Mouse (Mus musculus) erythroid progenitor cell, adult 5-6 weeks (primary cell): ENCODE results near the gene Sbp. TPM values are rescaled to one million over a fixed set of nuclear protein-coding genes. Genes with fewer than 3 reads are reported as not detected.

ENCODE experiments used
- ATAC-seq: replicated peaks from 2 replicates; pipeline ENCODE4 v1.8.0; 2016; ENCODE audit warnings: moderate number of reproducible peaks, mild to moderate bottlenecking, moderate TSS enrichment, inconsistent platforms; ENCODE audit not compliant: poor library complexity, low FRiP score, severe bottlenecking
- total RNA-seq, 2 experiments: library from RNA; stranded (forward) in 1 of 2; stranded (reverse) in 1 of 2; fragments of 150-400 nt in 1 of 2; fragments of 186-747, 209-891 nt in 1 of 2; gene quantifications; 2 replicates each; pipeline versions ENCODE4 v1.2.3 to v1.2.4; 2015 to 2017; ENCODE audit warnings: low replicate concordance in 2 of 2

Gene Sbp
- total RNA-seq, 2 experiments from 2014 or later = not detected

DNA sequence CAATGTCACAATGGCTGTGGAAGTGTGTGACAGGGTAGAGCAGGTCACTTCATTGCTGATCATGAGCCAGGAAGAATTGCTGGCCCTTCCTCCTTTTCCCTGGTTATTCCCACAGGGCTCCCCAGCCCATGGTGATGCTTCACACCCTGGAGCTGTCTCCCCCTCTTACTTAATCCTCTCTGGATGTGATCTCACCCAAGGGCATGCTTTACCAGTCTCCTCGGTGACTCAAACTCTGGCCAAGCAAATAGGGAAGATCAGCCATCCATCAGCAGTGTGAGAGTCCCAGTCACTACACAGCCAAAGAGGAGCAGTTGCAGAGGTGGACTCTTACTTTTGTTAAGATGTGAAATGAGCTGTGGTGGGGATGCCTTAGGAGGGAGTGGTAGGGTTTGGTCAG, 43.5 kb downstream of the Sbp start:
- no peak for ATAC-seq

GRCm38 (mm10) chr17:23989802-23990201, 48.3 kb downstream of the Sbp start:
- ATAC-seq = no peak

GRCm38 (mm10) chr17:23992789-23993553, 51.5 kb downstream of the Sbp start:
- no peak for ATAC-seq

DNA sequence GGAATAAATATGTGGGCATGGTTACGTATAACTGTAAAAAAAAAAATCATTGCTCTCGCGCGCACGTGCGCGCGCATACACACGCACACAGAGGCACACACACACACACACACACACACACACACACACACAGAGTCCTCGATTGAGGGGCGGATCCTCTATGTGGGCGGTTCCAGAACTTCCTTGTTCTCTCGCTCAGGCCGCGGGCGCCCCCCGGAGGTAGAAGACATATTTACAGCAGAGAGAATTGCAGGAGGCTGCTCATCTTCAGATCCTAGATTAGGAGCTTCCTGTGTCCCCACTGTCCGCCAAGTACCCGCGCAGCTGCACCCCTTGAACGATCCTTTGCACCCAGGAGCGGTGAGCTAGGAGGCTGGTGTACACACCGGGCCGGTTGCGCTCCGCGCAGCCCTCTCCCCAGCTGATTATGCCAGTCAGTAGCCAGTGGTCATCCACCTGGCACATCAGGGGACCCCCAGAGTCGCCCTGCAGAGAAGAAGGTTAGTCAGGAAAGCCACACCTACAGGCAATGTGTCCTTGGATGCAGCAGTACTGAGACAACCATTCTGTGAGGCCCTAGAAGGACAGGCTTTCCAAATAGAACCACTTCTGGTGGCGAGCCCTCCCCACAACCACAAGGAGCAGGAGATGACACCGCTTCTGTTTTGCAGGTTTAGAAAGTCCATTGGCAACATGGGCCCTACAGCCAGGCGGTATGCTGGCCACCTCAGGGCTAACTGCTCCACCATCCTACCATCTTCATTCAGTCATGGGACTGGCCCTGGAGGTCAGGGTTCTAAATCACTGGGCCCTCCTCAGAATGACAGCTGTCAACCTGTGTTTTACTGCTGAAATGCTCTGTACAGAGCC, 52.3 kb downstream of the Sbp start:
- ATAC-seq = peak; percentile 48

GRCm38 (mm10) chr17:23994667-23995066, 53.2 kb downstream of the Sbp start:
- no peak for ATAC-seq

Other genes with a start within 250 kb of the Sbp start
- not detected in 2 replicates for gene 1520401A03Rik, start 218.9 kb upstream of the Sbp start, total RNA-seq (2015; ENCODE audit: low replicate concordance)
- not detected in 2 replicates for gene 1520401A03Rik, start 218.9 kb upstream of the Sbp start, total RNA-seq (2017; ENCODE audit: low replicate concordance)
- 50.3 and 81.4 TPM in 2 replicates for gene Pkmyt1, start 215.3 kb upstream of the Sbp start, total RNA-seq (2015; ENCODE audit: low replicate concordance)
- 30.7 and 39.9 TPM in 2 replicates for gene Pkmyt1, start 215.3 kb upstream of the Sbp start, total RNA-seq (2017; ENCODE audit: low replicate concordance)
- gene Paqr4, start 200.8 kb upstream of the Sbp start, total RNA-seq (2015; ENCODE audit: low replicate concordance) = 1.4 and 10.1 TPM in 2 replicates
- 7.5 and 11.2 TPM in 2 replicates for gene Paqr4, start 200.8 kb upstream of the Sbp start, total RNA-seq (2017; ENCODE audit: low replicate concordance)
- gene Kremen2, start 195.8 kb upstream of the Sbp start, total RNA-seq (2015; ENCODE audit: low replicate concordance) = not detected in 2 replicates
- gene Kremen2, start 195.8 kb upstream of the Sbp start, total RNA-seq (2017; ENCODE audit: low replicate concordance) = not detected in 2 replicates
- 2.1 and 2.9 TPM in 2 replicates for gene Flywch1, start 170.1 kb upstream of the Sbp start, total RNA-seq (2015; ENCODE audit: low replicate concordance)
- gene Flywch1, start 170.1 kb upstream of the Sbp start, total RNA-seq (2017; ENCODE audit: low replicate concordance) = 3.4 and 14.2 TPM in 2 replicates
- not detected in 2 replicates for gene Flywch2, start 155.6 kb upstream of the Sbp start, total RNA-seq (2015; ENCODE audit: low replicate concordance)
- gene Flywch2, start 155.6 kb upstream of the Sbp start, total RNA-seq (2017; ENCODE audit: low replicate concordance) = not detected in 2 replicates
- gene Srrm2, start 151.1 kb upstream of the Sbp start, total RNA-seq (2015; ENCODE audit: low replicate concordance) = 468 and 572 TPM in 2 replicates
- 294 and 325 TPM in 2 replicates for gene Srrm2, start 151.1 kb upstream of the Sbp start, total RNA-seq (2017; ENCODE audit: low replicate concordance)
- gene Elob, start 112.5 kb upstream of the Sbp start, total RNA-seq (2015; ENCODE audit: low replicate concordance) = 137 and 167 TPM in 2 replicates
- gene Elob, start 112.5 kb upstream of the Sbp start, total RNA-seq (2017; ENCODE audit: low replicate concordance) = 51.7 and 117 TPM in 2 replicates
- not detected in 2 replicates for gene Prss33, start 105.6 kb upstream of the Sbp start, total RNA-seq (2015; ENCODE audit: low replicate concordance)
- not detected in 2 replicates for gene Prss33, start 105.6 kb upstream of the Sbp start, total RNA-seq (2017; ENCODE audit: low replicate concordance)
- gene Prss32, start 97.8 kb upstream of the Sbp start, total RNA-seq (2015; ENCODE audit: low replicate concordance) = not detected in 2 replicates
- not detected in 2 replicates for gene Prss32, start 97.8 kb upstream of the Sbp start, total RNA-seq (2017; ENCODE audit: low replicate concordance)
- not detected in 2 replicates for gene Prss41, start 97.5 kb upstream of the Sbp start, total RNA-seq (2015; ENCODE audit: low replicate concordance)
- gene Prss41, start 97.5 kb upstream of the Sbp start, total RNA-seq (2017; ENCODE audit: low replicate concordance) = not detected in 2 replicates
- gene Prss21, start 73.6 kb upstream of the Sbp start, total RNA-seq (2015; ENCODE audit: low replicate concordance) = not detected in 2 replicates
- gene Prss21, start 73.6 kb upstream of the Sbp start, total RNA-seq (2017; ENCODE audit: low replicate concordance) = not detected in 2 replicates
- gene Dcpp1, start 60.8 kb upstream of the Sbp start, total RNA-seq (2015; ENCODE audit: low replicate concordance) = not detected in 2 replicates
- gene Dcpp1, start 60.8 kb upstream of the Sbp start, total RNA-seq (2017; ENCODE audit: low replicate concordance) = not detected in 2 replicates
- gene Dcpp2, start 60.8 kb upstream of the Sbp start, total RNA-seq (2015; ENCODE audit: low replicate concordance) = not detected in 2 replicates
- gene Dcpp2, start 60.8 kb upstream of the Sbp start, total RNA-seq (2017; ENCODE audit: low replicate concordance) = not detected in 2 replicates
- gene Dcpp3, start 24.2 kb upstream of the Sbp start, total RNA-seq (2015; ENCODE audit: low replicate concordance) = not detected in 2 replicates
- not detected in 2 replicates for gene Dcpp3, start 24.2 kb upstream of the Sbp start, total RNA-seq (2017; ENCODE audit: low replicate concordance)
- not detected in 2 replicates for gene Sbpl, start 13.6 kb downstream of the Sbp start, total RNA-seq (2015; ENCODE audit: low replicate concordance)
- gene Sbpl, start 13.6 kb downstream of the Sbp start, total RNA-seq (2017; ENCODE audit: low replicate concordance) = not detected in 2 replicates
- 0.84 TPM in 1 of 2 replicates, not detected in the other for gene Prss30, start 38.9 kb downstream of the Sbp start, total RNA-seq (2015; ENCODE audit: low replicate concordance)
- gene Prss30, start 38.9 kb downstream of the Sbp start, total RNA-seq (2017; ENCODE audit: low replicate concordance) = not detected in 2 replicates
- not detected in 2 replicates for gene Prss22, start 56.4 kb downstream of the Sbp start, total RNA-seq (2015; ENCODE audit: low replicate concordance)
- not detected in 2 replicates for gene Prss22, start 56.4 kb downstream of the Sbp start, total RNA-seq (2017; ENCODE audit: low replicate concordance)
- not detected in 2 replicates for gene Prss27, start 96.5 kb downstream of the Sbp start, total RNA-seq (2015; ENCODE audit: low replicate concordance)
- not detected in 2 replicates for gene Prss27, start 96.5 kb downstream of the Sbp start, total RNA-seq (2017; ENCODE audit: low replicate concordance)
- 4.3 and 5.0 TPM in 2 replicates for gene Kctd5, start 131.8 kb downstream of the Sbp start, total RNA-seq (2015; ENCODE audit: low replicate concordance)
- gene Kctd5, start 131.8 kb downstream of the Sbp start, total RNA-seq (2017; ENCODE audit: low replicate concordance) = 8.0 and 10.7 TPM in 2 replicates
- 83.6 and 88.0 TPM in 2 replicates for gene Pdpk1, start 209.3 kb downstream of the Sbp start, total RNA-seq (2015; ENCODE audit: low replicate concordance)
- gene Pdpk1, start 209.3 kb downstream of the Sbp start, total RNA-seq (2017; ENCODE audit: low replicate concordance) = 74.5 and 76.8 TPM in 2 replicates
- 10.5 and 20.5 TPM in 2 replicates for gene Amdhd2, start 222.1 kb downstream of the Sbp start, total RNA-seq (2015; ENCODE audit: low replicate concordance)
- 9.8 and 10.7 TPM in 2 replicates for gene Amdhd2, start 222.1 kb downstream of the Sbp start, total RNA-seq (2017; ENCODE audit: low replicate concordance)
- gene Atp6v0c, start 228.0 kb downstream of the Sbp start, total RNA-seq (2015; ENCODE audit: low replicate concordance) = 231 and 265 TPM in 2 replicates
- gene Atp6v0c, start 228.0 kb downstream of the Sbp start, total RNA-seq (2017; ENCODE audit: low replicate concordance) = 83.8 and 103 TPM in 2 replicates